Mouse (Mus musculus) c-Kit-negative CD71-positive TER-119-positive erythroid progenitor cells, embryonic 14.5 days (primary cell): ENCODE measurements around the gene Nanog.
"Not testable (repeated sequence)": the region's sequence is repeated elsewhere in the genome, so short reads cannot be mapped to it uniquely, and the experiment has no call there.

Experiments
- DNase-seq: peaks from one replicate; pipeline ENCODE4 v3.0.0-alpha.2; 2013; ENCODE audit warnings: low read depth, low spot score

The Nanog gene

GRCm38 (mm10) chr6:122707036-122707800 is at the start of gene Nanog:
TSS of gene Nanog (plus strand) at chr6:122707489.
- DNase-seq, result no peak

GRCm38 (mm10) chr6:122657630-122658029 is 49.7 kb upstream of the Nanog start:
- no peak for DNase-seq

GRCm38 (mm10) chr6:122659567-122659966 is 47.7 kb upstream of the Nanog start:
- no peak for DNase-seq

GRCm38 (mm10) chr6:122660601-122661379 is 46.5 kb upstream of the Nanog start:
- DNase-seq, result peak; percentile 4

- DNase-seq, result no peak
Measured at GRCm38 (mm10) chr6:122662551-122663264, 44.6 kb upstream of the Nanog start.

- no peak for DNase-seq
Measured at GRCm38 (mm10) chr6:122663596-122664206, 43.6 kb upstream of the Nanog start.

GRCm38 (mm10) chr6:122665866-122666265 is 41.4 kb upstream of the Nanog start:
- no peak for DNase-seq

- DNase-seq, result no peak
Measured at GRCm38 (mm10) chr6:122667715-122668114, 39.6 kb upstream of the Nanog start.

- DNase-seq, result no peak
Measured at GRCm38 (mm10) chr6:122668823-122669222, 38.5 kb upstream of the Nanog start.

GRCm38 (mm10) chr6:122669406-122670200 is 37.7 kb upstream of the Nanog start:
- DNase-seq, result peak; percentile 51

- DNase-seq, result no peak
Measured at GRCm38 (mm10) chr6:122670201-122670551, 37.1 kb upstream of the Nanog start.

GRCm38 (mm10) chr6:122670841-122671240 is 36.4 kb upstream of the Nanog start:
- no peak for DNase-seq

- DNase-seq, result no peak
Measured at GRCm38 (mm10) chr6:122672746-122673145, 34.5 kb upstream of the Nanog start.

GRCm38 (mm10) chr6:122682646-122683045 is 24.6 kb upstream of the Nanog start:
- DNase-seq, result no peak

- no peak for DNase-seq
Measured at GRCm38 (mm10) chr6:122686709-122687108, 20.6 kb upstream of the Nanog start.

- DNase-seq, result no peak
Measured at GRCm38 (mm10) chr6:122689411-122690055, 17.8 kb upstream of the Nanog start.

GRCm38 (mm10) chr6:122690082-122690481 is 17.2 kb upstream of the Nanog start:
- DNase-seq, result no peak

GRCm38 (mm10) chr6:122695398-122695797 is 11.9 kb upstream of the Nanog start:
- no peak for DNase-seq

- not testable (repeated sequence) for DNase-seq
Measured at GRCm38 (mm10) chr6:122699628-122700027, 7.7 kb upstream of the Nanog start.

GRCm38 (mm10) chr6:122701816-122702215 is 5.5 kb upstream of the Nanog start:
- no peak for DNase-seq
